Mouse (Mus musculus) spleen, adult 12 weeks (tissue): ENCODE data around the gene Trim63.
"Not testable (repeated sequence)": the region's sequence is repeated elsewhere in the genome, so short reads cannot be mapped to it uniquely, and the experiment has no call there.

ENCODE experiments used
- DNase-seq: peaks from one replicate; pipeline ENCODE4 v3.0.0; 2022; ENCODE audit warnings: low spot score

Gene Trim63

GRCm38 (mm10) chr4:134341231-134341630, 26.3 kb downstream of the Trim63 start:
- not testable (repeated sequence) for DNase-seq

GRCm38 (mm10) chr4:134342213-134342779, 27.4 kb downstream of the Trim63 start:
- no peak for DNase-seq

GRCm38 (mm10) chr4:134343071-134344031, 28.4 kb downstream of the Trim63 start, which contains the start of gene Slc30a2:
TSS of gene Slc30a2 (plus strand) at chr4:134343181.
- DNase-seq, result no peak

- no peak for DNase-seq
These were observed 29.7 kb downstream of the Trim63 start for GRCm38 (mm10) chr4:134344620-134345019.

GRCm38 (mm10) chr4:134345802-134346201, 30.9 kb downstream of the Trim63 start:
- DNase-seq, result no peak

GRCm38 (mm10) chr4:134348078-134348477, 33.2 kb downstream of the Trim63 start:
- no peak for DNase-seq

- no peak for DNase-seq
These were observed 33.6 kb downstream of the Trim63 start for GRCm38 (mm10) chr4:134348545-134348944.

- no peak for DNase-seq
These were observed 34.9 kb downstream of the Trim63 start for GRCm38 (mm10) chr4:134349829-134350228.

GRCm38 (mm10) chr4:134350641-134351040, 35.7 kb downstream of the Trim63 start:
- no peak for DNase-seq

GRCm38 (mm10) chr4:134351329-134352260, 36.7 kb downstream of the Trim63 start:
- DNase-seq, result no peak

GRCm38 (mm10) chr4:134352261-134352707, 37.4 kb downstream of the Trim63 start:
- DNase-seq, result no peak

GRCm38 (mm10) chr4:134352929-134353328, 38.0 kb downstream of the Trim63 start:
- DNase-seq, result no peak

- no peak for DNase-seq
These were observed 38.8 kb downstream of the Trim63 start for GRCm38 (mm10) chr4:134353527-134354409.

GRCm38 (mm10) chr4:134355841-134356452, 41.0 kb downstream of the Trim63 start:
- DNase-seq, result no peak

- peak; percentile 44 for DNase-seq
These were observed 41.9 kb downstream of the Trim63 start for GRCm38 (mm10) chr4:134356591-134357460.

GRCm38 (mm10) chr4:134357461-134357771, 42.5 kb downstream of the Trim63 start:
- DNase-seq, result no peak

GRCm38 (mm10) chr4:134359649-134360048, 44.7 kb downstream of the Trim63 start:
- no peak for DNase-seq

GRCm38 (mm10) chr4:134361215-134361614, 46.3 kb downstream of the Trim63 start:
- DNase-seq, result no peak

GRCm38 (mm10) chr4:134362124-134362523, 47.2 kb downstream of the Trim63 start:
- no peak for DNase-seq

GRCm38 (mm10) chr4:134362586-134362985, 47.7 kb downstream of the Trim63 start:
- DNase-seq, result peak; percentile 37
